Mouse (Mus musculus) CH12.LX (cell line): ENCODE measurements around the gene Trmt10a.

Experiments used
- BHLHE40 ChIP-seq: IDR thresholded peaks from 2 replicates; pipeline ENCODE4 v1.6.1; 2011; ENCODE audit warnings: mild to moderate bottlenecking, low read depth, low read length, improper control_type of control experiment
- CHD2 ChIP-seq: IDR thresholded peaks from 2 replicates; pipeline ENCODE4 v1.6.1; 2011; ENCODE audit warnings: low read length, improper control_type of control experiment
- CTCF ChIP-seq, 2 experiments: IDR thresholded peaks in 1 of 2; conservative IDR thresholded peaks in 1 of 2; 2 replicates each; pipeline ENCODE4 v1.5.1; 2011 to 2012; ENCODE audit warnings: low read depth in 2 of 2, low read length in 2 of 2, improper control_type of control experiment in 1 of 2, inconsistent platforms in 1 of 2, mild to moderate bottlenecking in 1 of 2, moderate library complexity in 1 of 2
- JUND ChIP-seq: conservative IDR thresholded peaks from 2 replicates; pipeline ENCODE4 v1.6.1; 2011; ENCODE audit warnings: low read depth, low read length, improper control_type of control experiment
- KAT2A ChIP-seq: IDR thresholded peaks from 2 replicates; pipeline ENCODE4 v1.6.1; 2012; ENCODE audit warnings: low read length, improper control_type of control experiment, inconsistent platforms; ENCODE audit not compliant: insufficient replicate concordance
- MAFK ChIP-seq: IDR thresholded peaks from 2 replicates; pipeline ENCODE4 v1.6.1; 2011; ENCODE audit warnings: low read length, improper control_type of control experiment; ENCODE audit not compliant: insufficient replicate concordance
- MAX ChIP-seq: IDR thresholded peaks from 2 replicates; pipeline ENCODE4 v1.6.1; 2011; ENCODE audit warnings: low read length, improper control_type of control experiment
- MEF2A ChIP-seq: IDR thresholded peaks from 2 replicates; pipeline ENCODE4 v1.6.1; 2014; ENCODE audit warnings: low read depth, mild to moderate bottlenecking, inconsistent platforms, low read length, improper control_type of control experiment, borderline replicate concordance
- POLR2A ChIP-seq: IDR thresholded peaks from 2 replicates; pipeline ENCODE4 v1.6.1; 2011; ENCODE audit warnings: low read depth, mild to moderate bottlenecking, improper control_type of control experiment, low read length
- RAD21 ChIP-seq: IDR thresholded peaks from 2 replicates; pipeline ENCODE4 v1.6.1; 2011; ENCODE audit warnings: low read depth, mild to moderate bottlenecking, low read length, improper control_type of control experiment, moderate library complexity
- SIN3A ChIP-seq: IDR thresholded peaks from 2 replicates; pipeline ENCODE4 v1.6.1; 2012; ENCODE audit warnings: low read length, improper control_type of control experiment, inconsistent platforms
- UBTF ChIP-seq: IDR thresholded peaks from 2 replicates; pipeline ENCODE4 v1.6.1; 2012; ENCODE audit warnings: low read depth, mild to moderate bottlenecking, inconsistent platforms, low read length, improper control_type of control experiment, moderate library complexity

DNA sequence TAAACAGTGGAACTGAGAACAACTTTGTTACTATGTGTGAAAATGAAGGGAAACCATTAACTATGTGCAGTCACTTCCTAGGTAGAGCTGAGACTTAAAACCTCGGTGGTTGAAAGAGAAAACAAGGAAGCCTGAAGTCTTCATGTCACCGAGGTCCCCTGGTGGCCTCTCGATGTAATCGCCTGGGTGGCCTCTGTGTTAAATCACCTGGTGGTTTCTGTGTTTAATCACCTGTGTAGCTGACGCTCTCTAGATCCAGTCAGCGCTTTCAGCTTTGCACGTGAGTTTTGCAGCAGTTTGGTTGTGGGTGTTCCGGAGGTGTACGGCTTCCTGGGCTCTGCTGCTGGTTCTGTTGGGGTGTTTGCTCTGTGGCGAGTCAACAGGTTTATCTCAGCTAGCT, 30.0 kb downstream of the Trmt10a start:
- TF ChIP-seq KAT2A (no peak), POLR2A (no peak), SIN3A (no peak), CHD2 (no peak), MAX (no peak), BHLHE40 (peak; percentile 52; the same call in 1 of the 2 replicates), CTCF (conservative IDR thresholded peaks at IDR 0.05 in 1 of 2, IDR thresholded peaks at IDR 0.05 in 1 of 2; ENCODE audit: low read depth in 2 of 2, low read length in 2 of 2) (peak; percentile 60 to 71; a peak in 3 of 4 replicates), MAFK (no peak), JUND (no peak), MEF2A (no peak), RAD21 (peak; percentile 58), UBTF (no peak)
